Mouse (Mus musculus) MEL (cell line): ENCODE measurements at regions not wholly inside any gene's neighbourhood (a gene's known extent, or its start where the extent isn't known, plus 50 kb on each side); places are given as distances from the start of the nearest gene placed in this dataset.
A peak's percentile ranks its signal among the peaks of the same experiment; 100 is the strongest.
"Not testable (repeated sequence)": the region's sequence is repeated elsewhere in the genome, so short reads cannot be mapped to it uniquely, and the experiment has no call there.

Source experiments
- DNase-seq: peaks from one replicate; pipeline ENCODE4 v3.0.0; 2011; ENCODE audit warnings: low read depth, low spot score
- H3K27ac ChIP-seq: 2 replicates; pipeline ENCODE4 v1.5.1; 2012; ENCODE audit warnings: low read depth, mild to moderate bottlenecking, control low read depth, low read length, moderate library complexity; ENCODE audit not compliant: control insufficient read depth
- H3K27me3 ChIP-seq, 2 experiments: fragments of 150-350 bp in 1 of 2; sonication (generic) in 1 of 2; 2 replicates each; pipeline ENCODE4 v1.6.1; 2012; ENCODE audit warnings: low read length in 2 of 2, mild to moderate bottlenecking in 2 of 2, improper control_type of control experiment in 1 of 2, moderate library complexity in 1 of 2; ENCODE audit not compliant: insufficient read depth in 2 of 2, control insufficient read depth in 1 of 2
- H3K36me3 ChIP-seq, 2 experiments: 2 replicates each; pipeline ENCODE4 v1.6.1; 2012 to 2014; ENCODE audit warnings: low read length in 2 of 2, improper control_type of control experiment in 1 of 2, inconsistent platforms in 1 of 2, mild to moderate bottlenecking in 1 of 2; ENCODE audit not compliant: insufficient read depth in 2 of 2, control insufficient read depth in 1 of 2
- H3K4me1 ChIP-seq, 2 experiments: fragments of 150-350 bp in 1 of 2; sonication (generic) in 1 of 2; 2 replicates each; pipeline ENCODE4 v1.6.1; 2012; ENCODE audit warnings: low read length in 2 of 2, improper control_type of control experiment in 1 of 2, mild to moderate bottlenecking in 1 of 2; ENCODE audit not compliant: insufficient read depth in 2 of 2, control insufficient read depth in 1 of 2
- H3K4me3 ChIP-seq, 2 experiments: fragments of 150-350 bp in 1 of 2; sonication (generic) in 1 of 2; 2 replicates each; pipeline ENCODE4 v1.5.1; 2012; ENCODE audit warnings: low read depth in 2 of 2, low read length in 2 of 2, mild to moderate bottlenecking in 2 of 2, moderate library complexity in 2 of 2, control low read depth in 1 of 2, improper control_type of control experiment in 1 of 2; ENCODE audit not compliant: control insufficient read depth in 1 of 2, insufficient read depth in 1 of 2
- H3K79me2 ChIP-seq: 2 replicates; pipeline ENCODE4 v1.6.1; 2012; ENCODE audit warnings: mild to moderate bottlenecking, low read length, moderate library complexity; ENCODE audit not compliant: control insufficient read depth, poor library complexity, insufficient read depth
- H3K9ac ChIP-seq: 2 replicates; pipeline ENCODE4 v1.6.1; 2012; ENCODE audit warnings: low read depth, mild to moderate bottlenecking, control low read depth, low read length, moderate library complexity; ENCODE audit not compliant: control insufficient read depth, poor library complexity, severe bottlenecking
- H3K9me3 ChIP-seq: fragments of 150-350 bp; sonication (generic); replicated peaks from 2 replicates; pipeline ENCODE4 v1.6.1; 2012; ENCODE audit warnings: mild to moderate bottlenecking, low read length, improper control_type of control experiment, moderate library complexity; ENCODE audit not compliant: insufficient read depth
- MAFK ChIP-seq: IDR thresholded peaks from 2 replicates; pipeline ENCODE4 v1.6.1; 2011; ENCODE audit warnings: low read depth, mild to moderate bottlenecking, low read length, improper control_type of control experiment, borderline replicate concordance
- MXI1 ChIP-seq: IDR thresholded peaks from 2 replicates; pipeline ENCODE4 v1.6.1; 2011; ENCODE audit warnings: mild to moderate bottlenecking, low read depth, low read length, improper control_type of control experiment
- SMC3 ChIP-seq: IDR thresholded peaks from 2 replicates; pipeline ENCODE4 v1.6.1; 2011; ENCODE audit warnings: low read depth, low read length, improper control_type of control experiment
- TAL1 ChIP-seq: IDR thresholded peaks from 2 replicates; pipeline ENCODE4 v1.6.1; 2012; ENCODE audit warnings: mild to moderate bottlenecking, inconsistent platforms, low read length, moderate library complexity, mixed read lengths

GRCm38 (mm10) chr9:18076942-18077341, 215.0 kb upstream of the Chordc1 start:
- Histone ChIP-seq H3K9me3 (no peaks in the 10 kb centered on the region), H3K36me3 (no peaks in the 10 kb centered on the region), H3K4me3 (no peak overlapping the region), H3K4me1 (no peaks in the 10 kb centered on the region), H3K79me2 (no peaks in the 10 kb centered on the region), H3K27me3 (no peaks in the 10 kb centered on the region; a peak in 1 of 4 replicates), H3K27ac (no peak overlapping the region), H3K9ac (no peak overlapping the region)
- no peak for DNase-seq
- TF ChIP-seq MXI1 (no peak), SMC3 (no peak), TAL1 (no peak), MAFK (peak; percentile 91)

- not testable (repeated sequence) for H3K4me3 ChIP-seq, H3K4me1 ChIP-seq, H3K27me3 ChIP-seq, H3K36me3 ChIP-seq, DNase-seq, H3K9ac ChIP-seq, H3K79me2 ChIP-seq, H3K9me3 ChIP-seq, H3K27ac ChIP-seq
Observed at GRCm38 (mm10) chr9:18078446-18078845, 213.5 kb upstream of the Chordc1 start.

GRCm38 (mm10) chr9:18079120-18079519, 212.8 kb upstream of the Chordc1 start:
- H3K9me3 ChIP-seq, H3K27ac ChIP-seq, H3K9ac ChIP-seq, DNase-seq, H3K79me2 ChIP-seq, H3K4me1 ChIP-seq, H3K4me3 ChIP-seq, H3K36me3 ChIP-seq, H3K27me3 ChIP-seq: not testable (repeated sequence)
